Mouse (Mus musculus) MEL (cell line): ENCODE measurements at regions not wholly inside any gene's neighbourhood (a gene's known extent, or its start where the extent isn't known, plus 50 kb on each side); places are given as distances from the start of the nearest gene placed in this dataset.

ENCODE experiments used
- CTCF ChIP-seq, 3 experiments: IDR thresholded peaks in 2 of 3; conservative IDR thresholded peaks in 1 of 3; 2 replicates each; pipeline ENCODE4 v1.5.1; 2011 to 2012; ENCODE audit warnings: low read length in 3 of 3, low read depth in 2 of 3, mild to moderate bottlenecking in 2 of 3, improper control_type of control experiment in 1 of 3, inconsistent platforms in 1 of 3, mixed read lengths in 1 of 3, moderate library complexity in 1 of 3; ENCODE audit not compliant: control insufficient read depth in 1 of 3, insufficient read depth in 1 of 3, poor library complexity in 1 of 3, severe bottlenecking in 1 of 3
- EP300 ChIP-seq, 2 experiments: IDR thresholded peaks; 2 replicates each; pipeline ENCODE4 v1.6.1; 2011; ENCODE audit warnings: improper control_type of control experiment in 2 of 2, low read length in 2 of 2, low read depth in 1 of 2, mild to moderate bottlenecking in 1 of 2
- POLR2A ChIP-seq, 2 experiments: IDR thresholded peaks; 2 replicates each; pipeline ENCODE4 v1.6.1; 2011 to 2012; ENCODE audit warnings: low read length in 2 of 2, mild to moderate bottlenecking in 2 of 2, control low read depth in 1 of 2, improper control_type of control experiment in 1 of 2, low read depth in 1 of 2, moderate library complexity in 1 of 2; ENCODE audit not compliant: control insufficient read depth in 1 of 2, insufficient read depth in 1 of 2, poor library complexity in 1 of 2
- POLR2AphosphoS2 ChIP-seq: IDR thresholded peaks from 2 replicates; pipeline ENCODE4 v1.6.1; 2011; ENCODE audit warnings: low read length, improper control_type of control experiment
- SMC3 ChIP-seq: IDR thresholded peaks from 2 replicates; pipeline ENCODE4 v1.6.1; 2011; ENCODE audit warnings: low read depth, low read length, improper control_type of control experiment
- ZMIZ1 ChIP-seq: IDR thresholded peaks from 2 replicates; pipeline ENCODE4 v1.6.1; 2012; ENCODE audit warnings: low read depth, mild to moderate bottlenecking, inconsistent platforms, low read length, improper control_type of control experiment, moderate library complexity

- TF ChIP-seq CTCF (IDR thresholded peaks at IDR 0.05 in 2 of 3, conservative IDR thresholded peaks at IDR 0.05 in 1 of 3; ENCODE audit: control insufficient read depth in 1 of 3, insufficient read depth in 1 of 3, low read depth in 2 of 3, low read length in 3 of 3, poor library complexity in 1 of 3, severe bottlenecking in 1 of 3) (peak; percentile 68 to 87 (median 69)), SMC3 (peak; percentile 64), POLR2AphosphoS2 (no peak), EP300 (IDR thresholded peaks at IDR 0.05; ENCODE audit: low read depth in 1 of 2, low read length in 2 of 2) (no peak), ZMIZ1 (no peak), POLR2A (IDR thresholded peaks at IDR 0.05; ENCODE audit: control insufficient read depth in 1 of 2, insufficient read depth in 1 of 2, low read depth in 1 of 2, low read length in 2 of 2, poor library complexity in 1 of 2) (no peak)
Measured at GRCm38 (mm10) chr8:26345078-26345477, 225.7 kb downstream of the Gm45692 start.
